Mouse (Mus musculus) heart, postnatal 25 days (tissue): ENCODE results near the gene Rad51b. TPM values are rescaled to one million over a fixed set of nuclear protein-coding genes. Genes with fewer than 3 reads are reported as not detected.

ENCODE experiments used
- DNase-seq: peaks from one replicate; pipeline ENCODE4 v3.0.0; 2022; ENCODE audit warnings: low spot score
- intact Hi-C: fragments of 180-260 bp; cut with DNase I; formaldehyde crosslinking; loops from one replicate; pipeline ENCODE4 v1.15.1; 2025
- total RNA-seq, 2 experiments: library from RNA; stranded (reverse); gene quantifications; 2 replicates each; pipeline ENCODE4 v1.2.3; 2021

The Rad51b gene
- total RNA-seq, 2 experiments from 2014 or later, result 0.68 to 0.84 TPM

DNA sequence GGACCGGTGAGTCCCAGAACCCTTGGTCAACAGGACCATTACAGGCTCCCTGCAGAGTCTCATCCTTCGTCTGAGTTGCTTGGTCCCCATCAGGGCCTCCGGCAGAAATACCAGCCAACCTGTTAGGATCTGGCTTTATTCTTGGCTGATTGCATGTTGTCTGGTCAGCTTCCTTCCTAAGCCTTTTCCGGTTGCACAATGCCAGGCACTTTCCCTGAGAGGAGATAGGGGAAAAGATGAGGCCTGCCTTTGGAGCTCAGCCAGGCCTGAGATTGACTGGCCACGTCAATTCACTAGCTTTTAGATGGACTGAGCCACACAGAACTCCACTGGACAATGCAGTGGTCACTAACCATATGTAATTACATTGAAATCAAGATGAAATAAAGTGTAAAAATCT is 552.9 kb downstream of the Rad51b start:
- no peak for DNase-seq
- intact Hi-C loops, result no loop called here

DNA sequence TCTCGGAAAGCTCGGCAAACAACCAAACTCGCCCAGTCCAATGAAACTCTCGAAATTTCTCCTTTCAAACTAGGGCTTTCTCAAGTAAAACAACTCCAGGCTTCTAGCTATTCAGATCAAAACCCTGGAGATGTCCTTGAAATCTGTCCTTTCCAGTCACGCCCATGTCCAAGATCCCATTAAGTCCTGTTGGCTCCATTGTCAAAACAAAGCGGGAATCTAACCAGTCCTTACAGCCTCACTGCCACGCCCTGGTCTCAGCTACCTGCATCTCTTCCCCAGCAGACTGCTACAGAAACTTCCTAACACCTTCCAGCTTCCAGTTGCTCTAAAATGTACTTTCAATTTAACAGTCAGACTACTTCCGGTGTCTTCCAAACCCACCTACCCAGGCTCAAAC is 554.8 kb downstream of the Rad51b start:
- no peak for DNase-seq

GRCm38 (mm10) chr12:79852606-79853005 is 555.5 kb downstream of the Rad51b start:
- intact Hi-C loops, result no loop called here

More for the DNA sequence above, 554.8 kb downstream of the Rad51b start:
- intact Hi-C loops, result no loop called here

DNA sequence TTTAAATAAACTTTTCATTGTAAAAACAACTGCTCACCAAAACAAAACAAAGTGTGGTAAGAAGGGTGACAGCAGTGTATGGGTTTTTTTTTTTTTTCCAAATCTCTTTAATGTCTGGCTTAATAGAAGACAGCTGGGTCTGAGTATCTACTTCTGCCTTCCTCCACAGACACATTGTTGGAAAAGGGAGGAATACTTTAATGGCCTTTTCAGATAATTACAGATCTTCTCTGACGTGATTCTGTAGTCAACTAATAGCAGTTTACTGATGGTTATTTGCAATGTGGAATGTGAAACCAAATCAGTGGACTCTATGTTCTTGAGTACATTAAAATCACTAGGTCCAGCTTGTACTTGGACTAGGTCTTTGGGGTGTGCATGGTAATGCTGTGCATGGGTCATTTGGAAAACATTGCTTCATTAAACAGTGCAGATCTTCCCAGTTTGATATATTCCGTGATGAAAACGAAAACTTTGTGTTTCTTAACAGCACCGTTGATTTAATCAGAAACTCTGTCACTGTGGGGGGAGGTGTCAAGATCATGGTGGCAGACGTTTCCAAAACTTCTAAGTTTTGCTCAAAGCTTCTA is 556.9 kb downstream of the Rad51b start:
- intact Hi-C loops, result no loop called here
- DNase-seq, result no peak

More at GRCm38 (mm10) chr12:79852606-79853005, 555.5 kb downstream of the Rad51b start:
- no peak for DNase-seq

DNA sequence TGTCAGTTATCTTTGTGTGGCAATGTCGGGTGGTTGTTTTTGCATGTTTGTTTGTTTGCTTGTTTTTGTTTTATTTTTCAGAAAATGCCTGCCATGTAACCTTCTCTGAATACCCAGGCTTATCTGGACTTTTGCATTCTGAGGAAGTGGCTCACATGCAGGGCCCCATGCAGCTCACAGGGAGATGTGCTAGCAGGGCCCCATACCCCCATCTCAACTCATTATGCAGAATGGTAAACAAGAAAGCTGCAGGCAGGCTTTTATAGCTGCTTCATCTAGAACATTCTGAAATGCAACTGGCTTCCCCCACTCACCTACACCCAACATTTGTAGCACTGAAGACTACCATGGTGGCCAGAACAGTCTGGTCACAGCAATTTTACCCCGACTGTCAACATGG is 557.4 kb downstream of the Rad51b start:
- DNase-seq, result no peak

GRCm38 (mm10) chr12:79856116-79856909 is 559.2 kb downstream of the Rad51b start:
- intact Hi-C loops, result no loop called here
- DNase-seq, result peak; percentile 80

More for the DNA sequence above, 557.4 kb downstream of the Rad51b start:
- intact Hi-C loops, result no loop called here

- DNase-seq, result no peak
- intact Hi-C loops, result no loop called here
Observed at GRCm38 (mm10) chr12:79857704-79858103, 560.6 kb downstream of the Rad51b start.

GRCm38 (mm10) chr12:79858336-79858735 is 561.3 kb downstream of the Rad51b start:
- DNase-seq, result no peak
- intact Hi-C loops, result no loop called here

- peak; percentile 69 for DNase-seq
- intact Hi-C loops, result no loop called here
Observed at GRCm38 (mm10) chr12:79859354-79860247, 562.5 kb downstream of the Rad51b start.

GRCm38 (mm10) chr12:79860248-79860555 is 563.1 kb downstream of the Rad51b start:
- intact Hi-C loops, result no loop called here
- DNase-seq, result no peak

Other genes with a start within 250 kb of the Rad51b start
- gene Pigh, start 207.6 kb upstream of the Rad51b start, total RNA-seq, result 1 to 10 TPM; 3.8 to 4.0 TPM
- not detected for gene Arg2, start 166.5 kb upstream of the Rad51b start, total RNA-seq
- 10 to 100 TPM; 73.5 to 80.3 TPM for gene Vti1b, start 124.6 kb upstream of the Rad51b start, total RNA-seq
- 1 to 10 TPM; 2.3 to 3.1 TPM for gene Rdh11, start 105.0 kb upstream of the Rad51b start, total RNA-seq
- gene Rdh12, start 88.4 kb upstream of the Rad51b start, total RNA-seq, result under 1 TPM in 1 of 2 experiments, not detected in 1; 0.86 TPM
- 10 to 100 TPM; 15.8 to 16.7 TPM for gene Zfyve26, start 978 bp upstream of the Rad51b start, total RNA-seq